Mouse (Mus musculus): ENCODE measurements around the gene Olfr611. TPM values are rescaled to one million over a fixed set of nuclear protein-coding genes. Genes with fewer than 3 reads are reported as not detected.

Gene Olfr611
- not detected for total RNA-seq (2023)

DNA sequence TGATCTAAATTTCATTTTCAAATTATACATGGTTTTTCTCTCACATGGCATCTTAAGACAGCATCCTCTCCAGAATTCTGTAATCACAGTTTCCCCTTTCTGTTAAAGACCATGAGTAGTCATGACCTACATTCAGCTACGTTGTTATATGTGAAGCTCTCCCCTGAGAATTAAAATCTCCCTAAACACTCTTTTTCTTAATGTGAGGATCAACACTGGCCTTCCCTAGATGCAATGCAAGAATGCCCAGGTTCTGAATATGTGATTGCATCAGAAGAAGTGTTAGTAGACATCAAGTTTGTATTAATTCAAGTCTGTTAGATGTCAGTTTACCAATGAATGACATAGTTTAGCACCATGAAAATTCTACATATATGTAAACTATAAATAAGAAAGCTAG is at the start of gene Olfr611:
TSS of gene Olfr611 (minus strand) at position 101 of the 400 bp plus-strand sequence.

DNA sequence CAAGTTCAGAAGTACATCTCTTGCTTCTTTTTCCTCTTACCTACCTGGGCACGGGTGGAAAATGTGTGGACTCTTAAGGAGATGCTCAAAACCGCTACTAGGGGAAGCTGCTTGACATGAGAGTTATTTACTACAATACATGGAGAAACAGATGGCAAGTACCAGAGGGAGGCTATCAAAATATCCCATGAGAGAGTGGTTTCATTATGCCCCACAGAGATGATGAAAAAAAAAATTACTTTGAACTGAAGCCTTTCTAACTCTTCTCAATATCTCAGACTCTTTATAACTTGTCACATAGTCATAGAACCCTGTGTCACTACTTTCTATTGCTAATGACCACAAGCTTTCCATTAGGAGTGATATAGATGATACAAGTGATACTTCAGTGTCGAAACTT is 48.4 kb upstream of the Olfr611 start, which contains the start of gene Olfr616:
TSS of gene Olfr616 (minus strand) at position 101 of the 400 bp plus-strand sequence.

DNA sequence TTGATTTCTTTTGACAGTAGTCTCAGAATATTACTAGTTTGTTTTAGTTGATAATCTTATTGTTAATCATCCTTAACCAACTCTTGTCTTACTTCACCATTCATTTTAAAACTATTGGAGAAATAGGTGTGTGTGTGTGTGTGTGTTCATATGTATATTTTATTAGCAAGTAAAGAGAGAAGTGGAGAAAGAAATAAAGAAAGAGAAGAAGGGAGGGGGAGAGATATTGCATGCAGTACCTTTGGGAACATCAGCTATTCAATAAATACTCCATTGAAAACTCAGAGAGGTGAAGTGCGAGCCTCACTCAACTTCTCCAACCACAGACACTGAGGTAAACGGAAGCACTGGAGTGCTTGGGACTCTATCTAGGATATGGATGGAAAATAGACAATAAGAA is 35.1 kb upstream of the Olfr611 start, which contains the start of gene Olfr615:
TSS of gene Olfr615 (plus strand) at position 301 of the 400 bp plus-strand sequence.

DNA sequence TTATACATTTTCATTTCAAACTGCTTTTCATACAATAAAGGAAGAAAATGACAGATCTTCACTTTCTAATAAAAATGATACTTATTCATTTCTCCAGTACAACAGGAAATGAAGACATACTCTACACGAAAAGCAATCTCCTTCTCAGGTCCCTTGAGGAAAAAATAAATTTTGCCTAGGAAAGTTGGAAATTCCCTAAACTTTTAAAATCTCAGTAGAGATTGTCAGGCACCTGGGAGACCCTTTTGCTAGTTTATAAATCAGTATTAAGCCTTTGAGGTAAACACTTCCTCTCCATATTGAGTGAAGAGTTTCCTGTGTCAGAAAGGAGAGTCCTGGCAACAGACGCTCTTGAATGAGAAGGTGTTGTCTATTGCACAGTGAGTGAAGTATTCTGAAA is 27.1 kb upstream of the Olfr611 start, which contains the start of gene Olfr613:
TSS of gene Olfr613 (plus strand) at position 301 of the 400 bp plus-strand sequence.

DNA sequence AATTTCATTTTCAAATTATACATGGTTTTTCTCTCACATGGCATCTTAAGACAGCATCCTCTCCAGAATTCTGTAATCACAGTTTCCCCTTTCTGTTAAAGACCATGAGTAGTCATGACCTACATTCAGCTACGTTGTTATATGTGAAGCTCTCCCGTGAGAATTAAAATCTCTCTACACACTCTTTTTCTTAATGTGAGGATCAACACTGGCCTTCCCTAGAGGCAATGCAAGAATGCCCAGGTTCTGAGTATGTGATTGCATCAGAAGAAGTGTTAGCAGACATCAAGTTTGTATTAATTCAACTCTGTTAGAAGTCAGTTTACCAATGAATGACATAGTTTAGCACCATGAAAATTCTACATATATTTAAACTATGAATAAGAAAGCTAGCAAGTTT is 22.0 kb upstream of the Olfr611 start, which contains the start of gene Olfr612:
TSS of gene Olfr612 (minus strand) at position 101 of the 400 bp plus-strand sequence.

DNA sequence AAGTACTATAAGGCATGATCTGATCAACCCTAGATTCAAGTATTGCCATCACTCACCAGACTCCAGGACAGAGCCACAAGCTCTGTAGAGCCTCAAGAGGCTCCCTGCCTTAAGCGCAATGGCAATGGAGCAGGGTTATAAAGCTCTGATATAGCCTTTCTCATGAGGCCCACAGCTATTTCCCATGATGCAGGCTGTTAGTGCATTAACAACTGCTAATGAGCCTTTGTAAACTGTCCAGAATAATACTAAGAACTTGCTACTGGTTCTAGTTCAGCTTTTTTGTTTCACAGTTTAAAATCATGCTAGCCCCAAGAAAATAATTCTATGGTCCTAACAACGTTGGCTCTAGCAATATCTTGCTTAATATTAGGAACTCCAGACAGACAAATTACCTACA is 8.6 kb downstream of the Olfr611 start, which contains the start of gene Olfr610:
TSS of gene Olfr610 (minus strand) at position 101 of the 400 bp plus-strand sequence.

DNA sequence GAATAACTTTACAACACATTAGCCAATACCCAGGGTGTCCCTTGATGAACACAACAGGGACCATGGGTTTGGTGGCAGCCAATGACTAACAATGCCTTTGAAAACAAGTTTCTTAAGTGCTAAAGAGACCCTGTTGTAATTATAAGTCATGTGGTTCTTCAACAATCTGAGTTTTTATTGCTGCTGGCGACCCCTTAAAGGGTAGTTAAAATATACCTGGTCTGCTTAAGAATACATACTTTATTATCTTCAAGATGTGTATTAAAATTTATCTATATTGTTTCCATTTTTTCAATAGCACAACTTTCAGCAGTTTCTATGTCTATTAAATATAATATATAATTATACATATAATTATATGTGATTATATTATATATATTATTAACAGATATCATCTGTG is 22.7 kb downstream of the Olfr611 start, which contains the start of gene Olfr609:
TSS of gene Olfr609 (minus strand) at position 101 of the 400 bp plus-strand sequence.

DNA sequence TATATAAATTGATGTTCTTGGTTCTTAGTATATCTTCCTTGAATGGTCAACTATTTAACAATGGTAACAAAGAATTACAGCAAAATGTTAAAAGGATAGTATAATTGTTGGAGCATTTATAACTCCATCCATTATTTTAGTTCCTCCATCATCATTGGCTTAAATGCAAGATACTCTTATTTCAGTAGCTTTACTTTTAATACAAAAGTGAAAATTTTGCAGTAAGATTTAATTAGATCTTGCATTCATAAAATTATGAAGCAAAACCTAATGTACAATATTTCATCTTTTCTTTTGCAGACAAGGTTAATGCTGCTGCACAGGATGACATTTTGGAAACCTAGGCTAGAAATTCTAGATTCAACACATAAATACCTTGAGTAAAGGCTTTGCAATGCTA is 51.1 kb downstream of the Olfr611 start, which contains the start of gene Olfr608:
TSS of gene Olfr608 (plus strand) at position 301 of the 400 bp plus-strand sequence.

Other genes with a start within 250 kb of the Olfr611 start
- gene Olfr596, start 215.2 kb downstream of the Olfr611 start, total RNA-seq (2023), result not detected
- gene Olfr597, start 204.5 kb downstream of the Olfr611 start, total RNA-seq (2023), result not detected
- not detected for gene Olfr598, start 197.3 kb downstream of the Olfr611 start, total RNA-seq (2023)
- not detected for gene Olfr599, start 184.9 kb downstream of the Olfr611 start, total RNA-seq (2023)
- gene Olfr600, start 171.2 kb downstream of the Olfr611 start, total RNA-seq (2023), result not detected
- gene Olfr601, start 158.2 kb downstream of the Olfr611 start, total RNA-seq (2023), result not detected
- not detected for gene Olfr603, start 134.7 kb downstream of the Olfr611 start, total RNA-seq (2023)
- gene Usp17lc, start 105.8 kb downstream of the Olfr611 start, total RNA-seq (2023), result not detected
- gene Olfr605, start 75.4 kb downstream of the Olfr611 start, total RNA-seq (2023), result not detected
- not detected for gene Olfr606, start 71.8 kb downstream of the Olfr611 start, total RNA-seq (2023)
- gene Olfr607, start 56.7 kb downstream of the Olfr611 start, total RNA-seq (2023), result not detected
- gene Olfr608, start 51.0 kb downstream of the Olfr611 start, total RNA-seq (2023), result not detected
- gene Olfr609, start 22.8 kb downstream of the Olfr611 start, total RNA-seq (2023), result not detected
- not detected for gene Olfr610, start 8.7 kb downstream of the Olfr611 start, total RNA-seq (2023)
- not detected for gene Olfr612, start 21.9 kb upstream of the Olfr611 start, total RNA-seq (2023)
- gene Olfr613, start 27.2 kb upstream of the Olfr611 start, total RNA-seq (2023), result not detected
- gene Olfr615, start 35.2 kb upstream of the Olfr611 start, total RNA-seq (2023), result not detected
- gene Olfr616, start 48.3 kb upstream of the Olfr611 start, total RNA-seq (2023), result not detected
- gene Olfr617, start 52.2 kb upstream of the Olfr611 start, total RNA-seq (2023), result not detected
- gene Olfr618, start 69.3 kb upstream of the Olfr611 start, total RNA-seq (2023), result not detected
- gene Olfr619, start 79.7 kb upstream of the Olfr611 start, total RNA-seq (2023), result not detected
- not detected for gene Olfr620, start 91.7 kb upstream of the Olfr611 start, total RNA-seq (2023)
- not detected for gene Olfr622, start 121.9 kb upstream of the Olfr611 start, total RNA-seq (2023)
- not detected for gene Olfr623, start 142.9 kb upstream of the Olfr611 start, total RNA-seq (2023)
- not detected for gene Olfr624, start 150.3 kb upstream of the Olfr611 start, total RNA-seq (2023)
- gene Olfr625-ps1, start 161.9 kb upstream of the Olfr611 start, total RNA-seq (2023), result not detected
- not detected for gene Olfr243, start 193.8 kb upstream of the Olfr611 start, total RNA-seq (2023)
- gene Olfr628, start 209.5 kb upstream of the Olfr611 start, total RNA-seq (2023), result not detected
- gene Olfr629, start 224.1 kb upstream of the Olfr611 start, total RNA-seq (2023), result not detected
- not detected for gene Olfr630, start 236.5 kb upstream of the Olfr611 start, total RNA-seq (2023)

All from CD8-positive naive resting alpha-beta T cell, adult 57 days (primary cell).